Mouse (Mus musculus) kidney, postnatal 14 days (tissue): Measurements from ENCODE around the gene Nfkbil1.
A peak's percentile ranks its signal among the peaks of the same experiment; 100 is the strongest.

Source experiments
- DNase-seq: peaks from one replicate; pipeline ENCODE4 v3.0.0; 2022; ENCODE audit warnings: mixed read lengths

Gene Nfkbil1

DNA sequence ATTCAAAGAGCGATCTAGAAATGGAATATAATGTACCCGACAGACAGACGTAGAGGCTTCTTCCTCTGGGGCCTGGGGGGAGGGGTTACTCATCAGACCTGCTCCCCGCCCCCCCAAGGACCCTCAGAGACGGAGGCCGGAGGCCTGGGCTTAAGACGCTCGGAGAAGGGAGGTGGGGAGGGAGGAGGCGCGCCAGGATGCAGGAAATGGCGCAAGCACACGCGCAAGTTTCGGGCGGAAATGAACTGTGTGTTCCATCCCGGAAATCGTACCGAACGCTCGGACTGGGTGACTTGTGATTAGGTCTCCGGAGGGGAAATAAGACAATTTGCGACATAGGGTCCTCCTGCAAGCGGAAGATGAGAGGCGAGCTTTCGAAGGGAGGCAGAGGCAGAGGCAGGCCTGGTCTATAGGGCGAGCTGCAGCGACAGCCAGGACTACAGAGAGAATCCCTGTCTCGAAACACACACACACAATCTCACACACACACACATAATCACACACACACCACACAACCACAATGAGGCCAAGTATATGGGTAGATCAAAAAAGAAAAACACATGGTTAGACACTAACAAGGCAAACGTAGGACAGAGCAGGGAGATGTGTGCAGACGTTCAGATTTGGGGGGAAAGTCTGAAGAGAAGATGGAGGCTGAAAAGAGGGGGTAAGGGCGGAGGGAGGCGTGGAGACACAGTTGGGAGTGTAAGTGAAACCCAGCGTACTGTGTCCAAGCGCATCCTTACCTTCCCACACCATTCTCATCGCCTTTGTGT, at the start of gene Nfkbil1:
Gene Nfkbil1, minus strand, starts transcription at position 179 of the 776 bp plus-strand sequence.
- peak; percentile 95 for DNase-seq

- DNase-seq: no peak
Measured at GRCm38 (mm10) chr17:35280276-35280675, 44.7 kb upstream of the Nfkbil1 start.

DNA sequence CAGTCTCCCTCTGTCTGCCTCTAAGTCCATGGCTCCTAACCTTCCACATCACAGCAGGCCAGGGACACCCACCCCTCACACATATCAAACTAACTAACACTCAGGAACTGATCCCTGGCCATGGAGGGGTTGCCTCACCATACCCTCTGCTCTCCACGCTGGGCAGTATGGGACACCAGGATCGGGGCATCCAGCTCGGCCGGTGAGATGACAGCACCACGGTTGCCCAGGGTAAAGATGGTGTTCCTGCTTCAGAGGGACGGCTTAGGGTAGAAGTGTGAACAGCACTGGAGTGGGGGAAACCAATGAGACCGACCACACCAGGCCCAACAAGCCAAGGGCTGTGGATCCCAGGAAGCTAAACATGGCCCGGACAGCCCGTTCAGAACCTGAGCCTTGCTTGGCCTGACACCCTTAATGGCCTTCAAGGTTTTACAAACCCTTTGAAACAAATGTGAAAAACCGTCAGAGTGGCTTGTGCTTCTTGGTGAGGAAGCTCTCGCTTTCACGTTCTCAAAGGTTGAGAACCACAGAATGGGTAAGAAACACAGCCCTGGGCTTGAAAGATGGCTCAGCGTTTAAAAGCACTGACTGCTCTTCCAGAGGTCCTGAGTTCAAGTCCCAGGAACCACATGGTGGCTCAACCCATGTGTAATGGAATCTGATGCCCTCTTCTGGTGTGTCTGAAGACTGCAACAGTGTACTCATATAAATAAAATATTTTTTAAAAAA, 43.5 kb upstream of the Nfkbil1 start:
- no peak for DNase-seq

DNA sequence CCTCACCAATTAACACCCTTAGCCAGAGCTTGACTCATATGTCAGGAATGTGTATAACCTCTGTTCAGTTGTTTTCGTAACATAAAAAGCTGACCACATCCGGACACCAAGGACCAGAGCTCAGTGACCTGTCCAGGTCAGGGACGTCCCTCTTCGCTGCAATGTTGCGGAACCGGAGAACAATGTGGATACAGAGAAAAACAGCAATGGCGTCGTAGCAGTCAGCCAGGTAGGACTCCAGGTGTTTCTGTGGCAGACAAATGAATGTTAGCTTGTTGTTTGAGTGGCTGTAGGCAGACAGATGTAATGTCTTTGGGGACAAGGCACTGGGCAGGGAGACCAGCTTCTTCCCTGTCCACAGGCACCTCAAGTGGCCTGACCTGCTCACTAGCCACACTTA, 42.5 kb upstream of the Nfkbil1 start:
- no peak for DNase-seq

DNA sequence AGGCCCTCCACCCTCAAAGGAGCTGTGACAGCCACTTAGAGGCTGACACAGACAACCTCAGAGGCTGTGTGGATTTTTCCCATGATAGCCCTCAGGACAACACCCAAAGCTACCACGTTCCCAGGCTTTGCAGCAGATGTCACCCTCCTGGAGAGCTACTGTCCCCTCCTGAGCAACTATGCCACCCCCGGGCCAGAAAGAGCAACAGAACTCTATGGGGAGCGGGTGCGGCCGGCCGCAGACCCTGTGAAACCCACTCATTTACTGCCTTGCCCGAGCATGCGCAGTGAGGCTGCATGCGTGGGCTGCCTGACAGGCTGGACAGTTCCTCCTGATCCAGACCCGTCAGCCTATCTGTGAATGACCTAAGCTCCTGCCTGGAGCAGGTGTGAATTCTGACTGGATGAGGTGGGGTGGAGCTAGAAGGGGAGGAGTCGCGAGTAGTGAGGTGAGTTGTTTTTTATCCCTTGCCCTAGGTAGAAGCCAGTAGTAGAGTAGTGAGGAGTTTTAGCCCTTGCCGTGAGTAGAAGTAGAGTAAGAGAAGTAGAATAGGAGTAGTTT, 40.8 kb upstream of the Nfkbil1 start:
- no peak for DNase-seq

- DNase-seq: peak; percentile 90
Measured at GRCm38 (mm10) chr17:35274770-35275169, 39.2 kb upstream of the Nfkbil1 start.

- no peak for DNase-seq
Measured at GRCm38 (mm10) chr17:35272249-35272648, 36.7 kb upstream of the Nfkbil1 start.

- DNase-seq: peak; percentile 59
Measured at GRCm38 (mm10) chr17:35269653-35270347, 34.2 kb upstream of the Nfkbil1 start.

- no peak for DNase-seq
Measured at GRCm38 (mm10) chr17:35267399-35268086, 32.0 kb upstream of the Nfkbil1 start.

DNA sequence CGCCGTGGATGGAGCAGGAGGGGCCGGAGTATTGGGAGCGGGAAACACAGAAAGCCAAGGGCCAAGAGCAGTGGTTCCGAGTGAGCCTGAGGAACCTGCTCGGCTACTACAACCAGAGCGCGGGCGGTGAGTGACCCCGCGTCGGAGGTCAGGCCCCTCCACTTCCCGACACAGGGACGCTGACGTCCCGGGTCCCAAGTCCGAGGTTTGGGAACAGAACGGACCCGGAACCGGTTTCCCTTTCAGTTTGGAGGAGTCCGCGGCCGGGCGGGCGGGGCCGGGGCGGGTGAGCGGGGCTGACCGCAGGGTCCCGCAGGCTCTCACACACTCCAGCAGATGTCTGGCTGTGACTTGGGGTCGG, 27.9 kb upstream of the Nfkbil1 start:
- no peak for DNase-seq

DNA sequence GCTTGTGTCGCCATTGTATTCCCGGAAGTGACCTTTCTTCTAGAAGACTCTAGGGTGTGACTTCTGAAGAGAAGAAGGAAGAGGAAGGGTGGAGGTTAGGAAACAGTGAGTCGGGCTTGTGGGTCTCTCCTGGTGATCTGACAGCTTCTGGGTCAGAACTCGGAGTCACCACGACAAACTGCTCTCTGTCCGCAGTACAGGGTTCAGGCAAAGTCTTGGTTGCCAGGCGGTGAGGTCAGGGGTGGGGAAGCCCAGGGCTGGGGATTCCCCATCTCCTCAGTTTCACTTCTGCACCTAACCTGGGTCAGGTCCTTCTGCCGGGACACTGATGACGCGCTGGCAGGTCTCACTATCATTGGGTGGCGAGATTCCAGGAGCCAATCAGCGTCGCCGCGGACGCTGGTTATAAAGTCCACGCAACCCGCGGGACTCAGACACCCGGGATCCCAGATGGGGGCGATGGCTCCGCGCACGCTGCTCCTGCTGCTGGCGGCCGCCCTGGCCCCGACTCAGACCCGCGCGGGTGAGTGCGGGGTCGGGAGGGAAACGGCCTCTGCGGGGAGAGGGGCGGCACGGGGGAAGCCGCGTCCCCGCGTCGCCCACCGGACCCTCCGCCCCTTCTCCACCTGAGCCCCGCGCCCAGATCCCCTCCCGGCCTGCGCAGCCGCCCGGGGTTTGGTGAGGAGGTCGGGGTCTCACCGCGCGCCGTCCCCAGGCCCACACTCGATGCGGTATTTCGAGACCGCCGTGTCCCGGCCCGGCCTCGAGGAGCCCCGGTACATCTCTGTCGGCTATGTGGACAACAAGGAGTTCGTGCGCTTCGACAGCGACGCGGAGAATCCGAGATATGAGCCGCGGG, 27.3 kb upstream of the Nfkbil1 start, which contains the start of gene H2-D1:
Gene H2-D1, plus strand, starts transcription at position 67 of the 859 bp plus-strand sequence.
- peak; percentile 98 for DNase-seq

DNA sequence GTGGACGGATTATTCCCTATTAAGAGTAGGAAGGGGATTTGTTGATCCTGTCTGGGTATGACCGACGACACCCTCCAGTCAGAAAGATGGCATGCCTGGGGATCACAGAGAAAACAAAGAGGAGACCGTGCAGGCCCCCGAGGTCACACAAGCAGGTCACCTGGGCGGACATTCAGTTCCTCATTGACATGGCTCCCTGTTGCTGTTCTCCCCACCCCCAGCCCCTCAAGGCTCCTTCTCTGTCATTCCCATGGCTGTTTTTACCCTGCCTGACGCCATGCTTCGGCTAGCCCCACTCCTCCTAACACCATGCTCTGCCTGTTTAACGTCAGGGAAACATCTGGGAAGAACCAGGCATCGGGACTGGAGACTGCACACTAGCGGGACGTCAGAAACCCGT, 26.1 kb upstream of the Nfkbil1 start:
- no peak for DNase-seq

- DNase-seq: no peak
Measured at GRCm38 (mm10) chr17:35259621-35260020, 24.0 kb upstream of the Nfkbil1 start.

DNA sequence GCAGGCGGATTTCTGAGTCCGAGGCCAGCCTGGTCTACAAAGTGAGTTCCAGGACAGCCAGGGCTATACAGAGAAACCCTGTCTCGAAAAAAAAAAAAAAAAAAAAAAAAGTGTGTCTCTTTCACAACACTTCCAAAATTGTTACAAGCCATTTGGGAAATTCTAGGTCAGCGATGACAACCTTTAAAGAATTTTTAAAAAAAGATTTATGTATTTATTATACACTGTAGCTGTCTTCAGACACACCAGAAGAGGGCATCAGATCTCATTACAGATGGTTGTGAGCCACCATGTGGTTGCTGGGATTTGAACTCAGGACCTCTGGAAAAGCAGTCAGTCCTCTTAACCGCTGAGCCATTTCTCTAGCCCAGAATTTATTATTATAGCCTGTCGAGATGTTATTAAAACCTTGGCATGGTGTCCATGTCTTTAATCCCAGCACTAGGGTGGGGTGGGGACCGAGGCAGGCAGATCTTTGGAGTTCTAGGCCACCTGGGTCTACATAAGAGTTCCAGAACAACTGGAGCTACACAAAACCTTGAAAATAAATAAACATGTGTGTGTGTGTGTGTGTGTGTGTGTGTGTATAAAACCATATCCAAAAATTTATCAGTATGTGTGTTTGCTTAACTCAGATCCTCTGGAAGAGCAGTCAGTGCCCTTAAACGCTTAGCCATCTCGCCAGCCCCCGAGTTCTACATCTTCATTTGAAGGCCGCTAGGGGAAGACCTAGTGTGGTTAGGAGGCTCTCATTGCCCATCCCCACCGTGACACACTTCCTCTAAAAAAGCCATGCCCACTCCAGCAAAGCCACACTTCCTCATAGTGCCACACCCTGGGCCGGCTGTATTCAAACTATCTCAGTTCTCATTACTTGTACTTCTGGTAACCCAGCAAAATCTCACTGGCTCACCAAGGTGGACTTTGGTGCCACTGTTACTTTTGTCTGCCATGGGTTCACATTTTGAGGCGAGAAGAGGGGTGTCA, 23.2 kb upstream of the Nfkbil1 start:
- no peak for DNase-seq

DNA sequence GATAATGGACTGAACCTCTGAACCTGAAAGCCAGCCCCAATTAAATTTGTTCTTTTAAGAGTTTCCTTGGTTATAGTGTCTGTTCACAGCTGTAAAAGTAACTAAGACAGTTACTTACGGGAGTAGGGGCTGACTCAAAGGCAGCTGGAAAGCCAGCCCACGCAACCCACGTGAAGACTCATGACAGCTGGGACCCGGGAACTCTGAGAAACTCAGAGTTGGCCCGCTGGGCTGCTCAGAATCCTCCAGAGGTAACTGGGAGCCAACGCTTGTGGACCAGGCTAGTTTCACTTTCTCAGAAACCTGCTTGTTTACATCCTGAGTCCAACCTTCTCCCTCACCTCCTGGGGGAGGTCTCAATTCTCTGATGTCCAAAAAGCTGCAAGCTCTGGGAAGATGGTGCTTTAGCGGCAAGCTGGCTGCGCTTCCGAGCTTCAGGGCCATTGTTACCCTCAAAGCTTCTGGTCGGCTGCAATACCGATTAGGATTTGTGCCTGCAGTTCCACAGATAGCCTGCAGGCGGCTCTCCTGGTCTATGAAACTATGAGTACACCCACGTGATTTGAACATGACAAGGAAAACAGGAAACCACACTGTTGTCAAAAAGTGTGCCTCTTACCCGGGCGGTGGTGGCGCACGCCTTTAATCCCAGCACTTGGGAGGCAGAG, 22.4 kb upstream of the Nfkbil1 start:
- peak; percentile 95 for DNase-seq

DNA sequence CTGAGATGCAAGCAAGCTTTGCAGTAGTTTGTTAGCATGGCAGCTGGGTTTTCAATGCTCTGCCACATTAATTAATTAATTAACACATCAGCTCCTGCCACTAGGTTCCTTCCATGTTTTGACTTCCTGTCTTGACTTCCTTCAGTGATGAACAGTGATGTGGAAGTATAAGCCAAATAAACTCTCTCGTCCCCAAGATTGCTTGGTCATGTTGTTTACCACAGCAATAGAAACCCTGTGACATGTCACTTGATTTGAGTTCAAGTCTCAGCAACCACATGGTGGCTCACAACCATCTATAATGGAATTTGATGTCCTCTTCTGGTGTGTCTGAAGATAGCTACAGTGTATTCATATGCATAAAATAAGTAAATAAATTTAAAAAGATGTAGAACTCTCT, 21.8 kb upstream of the Nfkbil1 start:
- no peak for DNase-seq

DNA sequence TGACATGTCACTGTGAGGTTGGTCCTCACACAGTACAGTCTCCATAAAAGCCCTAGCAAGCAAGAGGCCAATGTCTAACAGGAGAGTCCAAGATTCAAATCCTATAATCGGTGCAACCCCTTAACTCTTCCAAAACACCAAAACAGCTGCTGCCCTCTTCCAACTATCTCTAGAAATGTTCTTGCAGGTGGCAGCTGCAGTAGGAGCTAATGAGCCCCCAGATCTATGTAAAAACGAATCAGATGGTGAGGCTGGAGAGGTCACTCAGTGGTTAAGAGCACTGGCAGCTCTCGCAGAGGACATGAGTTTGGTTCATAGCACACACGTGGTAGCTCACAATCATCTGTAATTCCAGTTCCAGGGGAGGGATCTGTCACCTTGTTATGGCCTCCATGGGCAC, 20.1 kb upstream of the Nfkbil1 start:
- DNase-seq: no peak

- DNase-seq: no peak
Measured at GRCm38 (mm10) chr17:35255301-35255700, 19.7 kb upstream of the Nfkbil1 start.

GRCm38 (mm10) chr17:35254241-35255098, 18.9 kb upstream of the Nfkbil1 start:
- DNase-seq: peak; percentile 70
